Mouse (Mus musculus) right cerebral cortex, adult 18-20 months (tissue): ENCODE results near the gene Acaa1b.
A peak's percentile ranks its signal among the peaks of the same experiment; 100 is the strongest.

Experiments
- DNase-seq: peaks from one replicate; pipeline ENCODE4 v3.0.0; 2022; ENCODE audit warnings: mixed read lengths

Acaa1b gene

DNA sequence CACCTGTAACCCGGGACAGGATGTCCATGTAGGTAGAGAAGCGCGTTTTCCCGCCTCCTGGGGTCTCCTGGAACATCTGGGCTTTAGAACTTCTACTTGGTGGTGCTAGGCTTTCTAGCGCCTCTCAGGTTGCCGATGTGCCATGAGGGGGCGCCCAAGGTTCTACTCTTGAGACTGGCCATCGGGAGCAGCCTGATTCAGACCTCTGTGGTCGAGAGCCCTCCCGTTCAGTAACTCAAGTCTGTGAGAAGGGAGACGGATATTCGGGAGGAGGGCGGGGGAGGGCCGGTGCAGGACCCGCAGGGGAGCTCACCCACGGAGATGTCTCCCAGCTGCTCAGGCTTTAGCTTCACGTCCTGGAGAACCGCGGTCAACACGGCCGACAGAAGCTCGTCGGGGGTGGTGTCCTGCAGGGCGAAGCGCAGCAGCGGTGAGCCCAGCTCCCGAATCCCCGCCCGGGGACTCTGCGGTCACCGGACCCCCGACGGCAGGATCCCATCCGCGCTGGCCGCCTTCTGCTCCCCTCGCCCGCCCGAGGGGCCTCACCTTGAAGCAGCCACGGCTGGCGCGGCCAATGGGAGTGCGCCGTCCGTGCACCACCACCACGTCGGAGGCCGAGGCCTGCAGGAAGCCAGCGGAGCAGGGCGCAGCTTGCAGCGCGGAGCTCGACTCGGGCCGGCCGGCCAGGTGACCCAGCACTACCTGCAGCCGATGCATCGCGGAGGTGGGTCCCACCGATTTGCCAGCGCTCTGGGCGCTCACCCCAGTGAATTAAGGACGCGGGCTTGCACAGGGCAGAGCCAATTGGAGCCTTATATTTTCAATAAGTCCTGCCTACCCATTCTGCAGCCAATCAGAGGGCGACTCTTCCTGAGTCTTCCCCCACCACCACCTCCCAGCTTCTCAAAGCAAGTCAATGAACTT lies at the start of gene Acaa1b:
TSS of gene Acaa1b (minus strand) at position 816 of the 924 bp plus-strand sequence.
- peak; percentile 58 for DNase-seq

DNA sequence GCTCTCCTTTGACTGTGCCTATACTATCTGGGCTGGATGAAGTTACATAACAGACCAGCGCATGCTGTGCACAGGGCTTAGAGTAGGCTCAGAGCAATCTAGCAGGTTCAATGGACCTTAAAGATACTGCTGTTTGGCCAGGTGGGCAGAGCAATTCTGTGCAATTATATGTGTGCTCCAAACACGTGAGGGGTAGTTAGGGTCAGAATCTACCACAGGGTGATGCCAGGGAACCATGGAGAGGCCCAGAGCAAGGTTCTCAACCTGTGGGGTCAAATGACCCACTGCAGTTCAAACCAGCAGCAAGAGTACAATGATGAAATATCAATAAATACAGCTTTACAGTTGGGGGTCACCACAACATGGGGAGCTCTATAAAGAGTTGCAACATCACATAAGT lies 49.8 kb upstream of the Acaa1b start:
- no peak for DNase-seq

DNA sequence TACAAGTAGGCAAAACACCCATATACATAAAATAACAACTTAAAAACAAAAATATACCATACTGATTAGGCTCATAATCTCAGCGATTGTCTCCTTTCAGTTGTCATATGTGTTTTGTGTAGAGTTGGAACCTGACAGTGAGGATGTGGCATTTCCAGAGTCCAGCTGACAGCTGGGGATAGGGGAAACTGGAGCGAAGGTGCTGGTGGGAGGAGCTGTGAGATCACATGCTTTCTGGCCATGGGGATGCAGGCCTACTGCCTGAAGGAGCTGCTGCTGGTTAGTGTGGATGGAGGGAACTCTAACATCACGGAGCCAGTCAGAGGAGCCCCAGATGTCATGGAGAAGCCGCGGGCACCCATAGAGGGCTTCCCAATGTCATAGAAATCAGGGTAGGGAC lies 48.9 kb upstream of the Acaa1b start:
- DNase-seq = no peak

DNA sequence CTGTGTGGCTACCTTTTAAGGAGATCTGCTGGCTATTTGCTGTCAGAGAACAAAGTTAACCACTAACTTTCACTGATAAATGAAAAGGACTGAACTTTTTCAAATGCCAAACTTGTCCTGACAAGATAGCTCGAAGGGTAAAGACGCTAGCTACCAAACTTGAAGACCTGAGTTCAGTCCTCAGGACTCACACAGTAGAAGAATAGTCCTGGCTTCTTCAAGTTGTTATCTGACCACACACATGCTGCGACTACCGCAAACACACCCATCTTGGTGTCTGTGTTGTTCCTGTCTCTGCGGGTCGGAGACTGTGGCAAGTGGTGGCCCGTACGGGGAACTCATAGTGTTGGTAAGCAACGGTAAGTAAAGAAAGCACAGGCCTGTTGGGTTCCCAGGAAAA lies 46.7 kb upstream of the Acaa1b start:
- DNase-seq = no peak

DNA sequence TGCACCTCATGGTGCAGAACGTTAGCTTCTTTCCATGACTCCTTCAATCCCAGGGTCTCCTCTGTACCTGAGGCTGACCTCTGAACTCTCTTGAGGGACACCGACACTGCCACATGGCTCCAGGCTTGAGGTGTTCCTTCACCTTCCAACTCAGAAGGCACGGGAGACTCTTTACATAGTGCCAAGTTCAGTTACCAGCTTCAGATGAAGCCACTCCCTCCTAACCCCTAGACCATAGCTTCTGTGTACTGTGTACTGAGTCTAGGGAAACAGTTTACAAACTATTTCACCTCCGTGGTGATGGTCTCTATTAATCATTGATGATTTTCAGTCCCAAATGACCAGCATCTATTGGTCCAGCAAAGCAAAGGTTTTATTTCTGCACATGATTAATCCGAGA lies 44.8 kb upstream of the Acaa1b start:
- DNase-seq = no peak

DNA sequence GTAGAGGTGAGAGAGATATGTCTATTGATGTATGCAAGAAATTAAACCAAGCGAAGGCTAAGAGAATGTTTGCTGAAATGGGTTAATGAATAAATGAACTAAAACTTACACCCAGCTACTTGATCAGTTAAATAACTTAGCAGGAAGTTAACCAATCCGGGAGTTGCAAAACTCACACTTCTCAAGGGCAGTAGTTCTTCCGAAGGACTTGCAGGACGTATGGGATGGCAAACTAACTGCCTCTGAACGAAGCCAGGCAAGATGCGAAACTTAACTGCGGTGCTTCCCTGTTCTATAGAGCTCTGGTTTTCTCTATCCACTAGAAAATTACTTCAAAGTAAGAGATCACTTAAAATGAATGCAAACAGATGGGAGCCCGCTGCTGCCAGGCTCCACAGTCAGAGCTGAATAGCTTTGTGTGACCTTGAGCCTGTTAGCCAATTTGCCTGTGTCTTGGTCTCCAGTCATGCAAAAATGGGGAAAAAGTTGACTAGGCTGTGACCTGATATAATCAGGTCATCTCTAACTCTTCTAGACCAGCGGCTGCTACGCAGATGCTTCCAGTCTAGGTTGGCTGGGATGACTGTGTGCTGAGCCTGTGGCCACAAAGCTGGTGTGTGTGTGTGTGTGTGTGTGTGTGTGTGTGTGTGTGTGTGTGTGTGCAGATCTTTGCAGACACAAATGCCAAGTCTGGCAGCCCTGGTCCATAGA lies 42.4 kb upstream of the Acaa1b start:
- DNase-seq = no peak

DNA sequence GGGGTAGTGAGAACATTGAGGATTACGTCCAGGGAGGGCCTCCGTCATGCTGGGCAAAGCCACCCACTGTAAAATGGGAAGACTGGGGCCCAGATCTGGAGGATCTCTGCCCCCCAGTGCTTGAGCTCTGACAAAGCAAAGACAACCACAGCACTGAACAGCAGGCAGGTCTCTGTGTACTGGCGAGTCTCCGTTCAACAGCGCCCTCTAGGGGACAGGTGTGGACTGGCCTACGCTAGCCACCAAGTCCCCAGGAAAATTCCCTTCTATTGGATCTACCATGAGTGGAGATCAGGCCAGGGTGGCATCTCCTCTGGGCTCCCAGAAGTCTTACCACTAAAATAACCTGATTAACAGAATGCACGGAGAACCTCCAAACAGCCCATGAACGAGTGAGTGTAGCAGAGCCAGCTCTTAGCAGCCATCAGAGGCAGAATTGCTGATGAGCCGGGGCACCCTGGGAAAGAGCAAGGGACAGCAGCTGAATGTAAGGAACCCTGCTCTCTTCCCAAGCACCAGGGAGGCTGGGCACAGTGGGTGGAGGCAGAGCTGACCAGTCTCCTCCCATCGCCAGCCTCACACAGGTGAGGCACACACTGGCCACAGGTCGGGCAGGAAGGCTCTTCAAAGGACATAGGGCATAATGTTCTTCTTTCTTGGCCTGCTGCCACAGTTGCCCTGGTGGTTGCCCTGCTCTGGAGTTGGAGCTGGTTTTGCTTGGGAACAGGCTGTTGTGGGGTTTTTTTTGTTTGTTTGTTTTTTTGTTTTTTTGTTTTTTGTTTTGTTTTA lies 35.5 kb upstream of the Acaa1b start:
- peak; percentile 18 for DNase-seq

DNA sequence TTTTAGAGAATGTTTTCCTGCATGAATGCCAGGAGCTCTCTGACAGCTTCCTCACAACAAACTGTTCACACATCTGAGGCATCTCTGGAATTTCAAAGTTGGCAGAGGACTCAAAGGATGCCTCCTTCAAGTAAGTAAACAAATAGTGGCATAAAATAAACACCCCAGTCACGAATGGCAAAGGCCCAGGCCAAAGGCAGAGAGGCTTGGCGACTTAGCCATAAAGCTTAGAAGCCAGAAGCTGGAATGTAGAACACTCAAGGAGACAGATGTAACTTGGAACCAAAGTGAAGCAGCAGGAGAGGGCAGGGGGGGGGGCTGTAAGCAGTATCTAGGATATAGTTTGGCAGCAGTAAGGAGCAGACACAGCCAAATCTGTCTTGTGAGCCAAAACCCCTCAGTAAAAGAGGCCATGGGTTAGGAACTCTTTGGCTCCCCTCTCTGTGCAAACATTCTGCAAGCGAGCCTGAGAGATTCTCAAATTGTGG lies 24.4 kb upstream of the Acaa1b start:
- no peak for DNase-seq

DNA sequence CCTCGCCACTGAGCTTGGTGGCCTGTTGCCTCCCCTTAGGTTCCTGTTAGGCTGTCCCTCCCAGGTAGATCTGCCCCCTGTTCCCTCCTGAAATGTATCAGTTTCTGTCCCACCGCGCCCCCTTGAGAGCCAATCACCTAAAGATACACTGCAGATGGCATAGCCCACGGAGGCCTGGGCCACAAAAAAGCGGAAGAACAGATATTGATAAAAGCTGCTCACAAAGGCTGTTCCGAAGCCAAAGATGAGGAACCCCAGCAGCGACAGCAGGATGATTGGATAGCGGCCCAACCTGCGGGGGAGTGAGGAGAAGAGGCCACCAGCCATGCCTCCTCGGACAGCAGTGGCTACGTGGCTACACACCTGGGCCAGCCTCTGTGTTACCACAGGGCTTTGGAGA lies 22.4 kb upstream of the Acaa1b start:
- no peak for DNase-seq

DNA sequence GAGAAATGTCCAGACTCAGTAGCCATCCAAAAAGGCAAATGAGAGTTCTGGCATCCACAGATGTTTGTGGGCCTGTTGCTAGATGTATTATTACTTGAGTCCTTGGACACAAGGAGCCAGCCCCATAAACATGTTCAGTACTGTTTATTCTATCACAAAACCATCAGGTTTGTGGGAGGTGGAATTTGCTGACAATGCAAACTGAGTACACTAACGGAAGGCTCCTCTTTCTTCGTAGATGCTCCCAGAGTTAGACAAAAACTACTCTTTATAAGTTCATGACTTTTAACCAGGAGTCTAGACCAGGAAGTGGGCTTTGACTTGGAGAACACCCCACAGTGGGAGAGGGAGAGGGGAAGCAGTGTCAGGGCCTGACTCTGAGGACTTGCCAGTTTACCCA lies 10.7 kb upstream of the Acaa1b start:
- DNase-seq = no peak

DNA sequence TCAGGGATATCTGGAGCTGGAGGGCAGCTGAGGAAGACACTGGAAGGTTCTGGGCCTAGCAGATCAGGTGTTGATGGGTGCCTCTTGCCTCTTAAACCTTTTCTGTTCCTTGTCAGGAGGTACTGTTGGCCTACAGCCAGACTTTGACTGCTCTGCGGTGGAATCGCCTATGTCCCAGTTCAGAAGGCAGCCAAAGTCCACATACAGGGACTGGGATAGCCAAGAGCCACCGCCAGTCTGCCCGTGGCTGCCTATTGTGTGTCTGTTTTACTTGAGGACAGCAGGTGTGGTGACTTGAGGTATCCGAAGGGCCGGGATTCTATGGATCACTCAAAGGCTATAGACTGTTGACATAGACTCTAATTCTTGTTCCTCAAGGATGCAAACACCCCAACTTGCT lies 8.7 kb upstream of the Acaa1b start:
- DNase-seq = no peak

DNA sequence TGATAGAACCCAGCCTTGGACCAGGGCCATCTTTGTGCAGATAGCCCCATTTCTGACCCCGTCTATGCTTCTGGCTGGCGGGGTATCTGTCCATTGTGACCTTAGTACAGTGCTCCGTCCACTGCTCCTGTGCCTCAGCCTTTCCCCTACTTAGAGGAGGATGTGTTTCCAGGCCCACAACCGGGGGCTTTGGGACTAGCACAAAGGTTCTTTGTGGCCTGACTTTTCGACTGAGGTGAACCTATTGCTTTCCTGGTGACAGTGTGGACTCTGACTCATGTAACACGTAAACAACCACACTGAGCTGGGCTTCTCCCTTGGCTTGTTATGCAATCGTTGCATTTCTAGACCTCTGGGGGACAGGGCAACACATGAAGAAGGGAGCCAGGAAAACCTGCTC lies 7.8 kb upstream of the Acaa1b start:
- DNase-seq = no peak

DNA sequence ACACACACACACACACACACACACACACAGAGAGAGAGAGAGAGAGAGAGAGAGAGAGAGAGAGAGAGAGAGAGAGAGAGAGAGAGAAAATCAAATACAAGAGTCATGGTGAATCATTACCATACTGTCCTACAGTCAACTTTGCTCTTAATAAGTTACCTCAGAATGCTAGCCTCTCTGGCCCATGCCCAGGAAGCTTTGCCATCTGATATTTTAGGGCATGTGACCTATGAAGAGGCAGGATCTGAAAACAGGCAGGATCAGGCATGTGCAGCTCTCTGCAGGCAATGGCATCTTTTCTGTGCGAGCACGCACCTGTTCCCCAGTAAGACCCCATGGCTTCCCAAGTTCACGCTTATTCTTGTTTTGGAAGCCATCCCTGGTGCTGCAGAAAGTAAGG lies 3.8 kb upstream of the Acaa1b start:
- no peak for DNase-seq

DNA sequence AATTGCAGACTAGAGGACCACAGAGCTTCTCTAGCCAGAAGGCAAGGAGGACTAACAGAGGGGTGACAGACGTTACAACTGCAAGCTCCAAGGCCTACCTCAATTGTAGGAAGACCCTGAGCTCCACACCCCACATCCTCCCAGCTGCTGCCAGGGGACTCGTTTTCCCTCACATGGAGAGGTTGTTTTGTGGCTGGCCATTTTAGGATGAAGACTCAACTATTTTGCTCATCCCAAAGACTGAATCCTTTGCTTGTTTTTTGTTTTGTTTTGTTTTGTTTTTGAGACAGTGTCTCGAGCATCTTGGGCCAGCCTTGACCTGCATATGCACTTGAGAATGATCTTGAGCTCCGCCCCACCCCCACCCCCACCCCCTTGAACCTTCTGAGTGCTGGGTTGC lies 2.0 kb upstream of the Acaa1b start, which contains the start of gene Gm47289:
TSS of gene Gm47289 (plus strand) at position 301 of the 400 bp plus-strand sequence.
- no peak for DNase-seq

DNA sequence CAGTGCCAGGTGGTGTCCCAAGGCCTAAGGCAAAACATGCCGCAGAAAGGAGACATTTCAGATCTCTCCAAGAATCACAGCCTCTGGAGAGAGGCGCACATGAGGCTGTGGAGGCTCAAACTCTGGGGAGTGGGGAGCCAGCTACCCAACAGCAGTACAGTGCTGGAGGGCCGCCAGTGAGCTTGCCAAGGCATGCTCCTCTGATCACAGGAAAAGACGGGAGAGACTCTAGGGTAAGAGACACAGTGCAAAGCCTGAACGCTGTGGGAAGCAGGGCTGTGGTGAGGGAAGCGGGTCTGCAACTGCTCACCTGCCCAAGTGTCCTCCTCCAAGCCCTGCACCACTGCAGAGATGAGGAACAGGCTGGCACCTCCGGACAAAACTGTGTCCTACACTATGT lies 1.1 kb downstream of the Acaa1b start:
- DNase-seq = no peak

DNA sequence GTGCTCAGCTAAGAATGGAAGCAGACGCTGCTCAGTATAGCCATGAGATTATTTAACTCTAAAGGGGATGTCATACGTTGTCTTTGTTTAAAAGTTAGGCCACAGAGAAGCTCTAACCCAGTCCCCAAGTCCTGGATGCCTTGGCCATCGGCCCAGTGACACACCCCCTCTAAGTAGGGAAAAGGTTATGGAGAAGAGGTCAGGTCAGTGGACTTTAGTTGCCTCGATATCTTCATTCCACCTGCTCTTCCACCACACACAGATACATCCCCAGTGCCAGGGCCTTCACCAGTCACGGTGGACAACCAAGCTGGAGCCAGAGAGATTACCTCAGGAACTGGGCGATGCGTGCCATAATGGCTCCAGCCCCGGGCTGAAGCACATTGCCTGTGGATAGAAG lies 1.5 kb downstream of the Acaa1b start:
- no peak for DNase-seq

DNA sequence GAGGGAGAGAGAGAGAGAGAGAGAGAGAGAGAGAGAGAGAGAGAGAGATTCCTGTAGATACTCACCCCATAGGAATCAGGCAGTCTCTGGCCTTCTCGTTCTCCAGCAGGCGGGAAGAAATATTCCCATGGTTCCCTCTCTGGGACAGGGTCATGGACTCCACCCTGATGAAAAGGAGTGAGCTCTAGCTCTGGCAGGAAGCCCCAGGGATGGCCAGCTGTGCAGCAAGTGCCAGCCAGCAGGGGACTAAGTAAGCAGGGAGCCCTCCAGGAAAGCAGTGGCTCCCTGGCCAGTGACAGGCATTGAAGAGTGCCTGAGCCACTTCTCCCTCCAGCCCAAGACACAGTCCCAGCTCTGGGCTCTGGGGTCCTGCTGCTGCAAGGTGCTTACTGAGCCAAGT lies 5.1 kb downstream of the Acaa1b start:
- no peak for DNase-seq

DNA sequence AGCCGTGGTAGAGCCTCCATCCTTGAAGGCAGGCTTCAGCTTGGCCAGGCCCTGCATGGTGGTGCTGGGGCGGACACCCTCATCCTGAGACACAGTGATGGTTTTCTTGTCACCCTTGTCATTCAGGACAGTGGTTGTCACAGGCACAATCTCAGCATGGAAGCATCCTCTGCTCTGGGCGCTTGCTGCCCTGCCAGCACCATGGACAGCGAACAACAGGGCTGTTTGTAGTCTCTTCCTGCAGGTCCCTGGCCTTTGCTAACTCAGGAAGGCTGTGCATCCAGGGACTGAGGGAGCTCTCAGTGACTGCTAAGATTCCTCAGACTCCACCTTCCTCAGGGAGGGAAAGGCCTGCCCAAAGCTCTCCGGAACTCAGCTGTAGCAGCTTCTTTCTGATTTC lies 7.3 kb downstream of the Acaa1b start:
- DNase-seq = no peak

DNA sequence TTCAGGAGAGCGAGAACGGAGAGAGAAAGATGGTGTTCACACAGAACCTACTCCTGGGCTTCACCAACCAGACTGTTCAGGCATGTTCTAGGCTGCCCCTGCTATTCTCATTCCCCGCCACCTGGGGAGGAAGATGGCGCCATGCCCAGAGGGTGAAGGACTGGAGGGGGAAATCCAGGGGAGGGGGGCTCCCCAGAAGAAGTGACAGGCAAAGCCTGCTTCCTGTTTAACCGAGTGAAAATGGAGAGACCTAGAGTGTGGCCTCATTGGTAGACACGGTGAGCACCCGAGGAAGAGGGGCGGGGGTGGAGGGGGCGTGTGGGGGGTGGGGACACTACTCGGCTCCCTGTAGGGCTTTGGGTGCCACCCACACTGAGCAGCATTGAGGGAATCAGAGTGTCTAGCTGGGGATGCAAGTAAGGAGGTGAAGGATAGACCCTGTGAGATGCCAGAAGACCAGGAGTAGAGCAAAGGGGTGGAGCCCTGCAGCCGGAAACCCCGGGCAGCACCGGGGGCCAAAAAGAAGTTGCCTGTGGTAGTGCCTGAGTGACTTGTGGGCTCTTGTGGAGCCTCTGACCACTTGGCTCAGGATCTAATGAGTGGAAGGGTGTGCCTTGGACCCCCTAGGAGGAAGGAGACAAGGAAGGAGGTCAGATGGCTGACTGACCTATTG lies 10.7 kb downstream of the Acaa1b start:
- no peak for DNase-seq

DNA sequence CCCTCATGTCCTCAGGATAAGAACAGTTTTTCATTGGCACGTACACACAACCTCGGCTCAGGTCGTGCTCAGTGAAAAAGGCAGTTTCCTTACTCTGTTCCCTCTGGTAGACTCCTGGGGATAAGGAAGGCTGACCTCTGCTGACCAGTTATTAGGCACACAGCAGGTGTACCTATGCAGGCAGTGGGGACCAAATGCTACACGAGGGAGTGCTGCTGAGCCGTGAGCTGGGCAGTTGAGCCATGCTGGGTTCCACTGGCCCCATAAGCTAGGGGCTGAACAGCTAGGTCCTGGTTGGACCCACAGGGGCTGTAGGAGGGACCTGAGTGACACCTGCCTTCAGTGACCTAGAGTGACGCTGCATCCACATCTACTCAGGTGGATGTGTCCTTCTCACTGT lies 11.3 kb downstream of the Acaa1b start:
- no peak for DNase-seq

DNA sequence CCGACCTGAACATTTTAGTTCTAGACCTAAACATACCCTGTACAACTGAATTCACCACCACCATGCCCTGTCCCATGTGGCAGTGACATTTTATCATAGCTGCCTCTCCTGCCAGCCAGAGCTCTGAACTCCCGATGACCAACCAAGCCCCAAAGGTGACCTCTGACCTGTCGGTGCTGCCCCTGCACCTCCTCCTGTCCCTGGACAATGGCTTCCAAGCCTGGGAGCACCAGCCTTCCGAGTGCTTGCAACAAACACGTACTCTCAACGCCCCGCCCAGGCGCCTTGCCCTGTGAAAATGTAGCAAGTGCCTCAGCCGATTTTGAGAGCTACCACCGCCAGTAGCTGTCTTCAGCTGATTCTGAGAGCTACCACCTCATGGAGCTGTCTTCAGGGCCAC lies 11.8 kb downstream of the Acaa1b start:
- no peak for DNase-seq

DNA sequence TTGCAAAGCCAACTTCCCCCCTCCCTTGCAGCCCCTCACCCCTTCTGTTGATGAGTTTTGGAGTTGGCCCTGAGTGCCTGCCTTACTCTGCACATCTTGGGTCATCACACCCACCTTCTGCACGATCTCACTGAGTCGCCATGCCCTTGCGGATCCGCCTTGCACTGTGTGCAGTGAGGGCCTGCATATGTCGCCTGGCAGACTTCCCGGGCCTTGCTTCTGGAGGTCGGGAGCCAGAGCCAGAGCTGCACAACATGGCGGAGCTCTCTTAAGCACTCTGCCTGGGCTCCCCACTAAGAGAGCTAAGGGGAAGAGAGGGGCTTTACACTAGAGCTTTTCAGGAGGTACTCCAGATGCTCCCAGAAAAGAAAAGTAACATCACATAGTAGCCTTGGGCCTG lies 12.2 kb downstream of the Acaa1b start:
- no peak for DNase-seq

DNA sequence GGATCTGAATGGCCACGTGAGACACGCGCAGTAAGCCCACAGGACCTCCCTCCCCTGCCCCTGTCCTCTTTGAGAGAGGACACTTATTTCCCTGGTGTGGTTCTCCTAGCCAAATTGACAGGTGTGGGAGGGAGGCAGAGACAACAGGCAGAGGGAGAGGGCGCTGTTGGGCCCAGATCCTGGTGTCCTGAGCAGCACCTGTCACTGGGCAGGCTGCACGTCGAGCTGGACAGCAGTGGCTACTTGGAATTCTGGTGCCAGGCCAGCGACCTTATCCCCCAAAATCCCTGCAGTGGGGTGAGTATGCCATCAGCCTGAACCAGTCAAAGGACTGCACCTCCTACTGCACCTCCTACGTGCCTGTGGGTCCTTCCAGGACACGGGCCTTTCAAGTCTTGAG lies 13.5 kb downstream of the Acaa1b start:
- no peak for DNase-seq
